In the genomic region with DNA sequence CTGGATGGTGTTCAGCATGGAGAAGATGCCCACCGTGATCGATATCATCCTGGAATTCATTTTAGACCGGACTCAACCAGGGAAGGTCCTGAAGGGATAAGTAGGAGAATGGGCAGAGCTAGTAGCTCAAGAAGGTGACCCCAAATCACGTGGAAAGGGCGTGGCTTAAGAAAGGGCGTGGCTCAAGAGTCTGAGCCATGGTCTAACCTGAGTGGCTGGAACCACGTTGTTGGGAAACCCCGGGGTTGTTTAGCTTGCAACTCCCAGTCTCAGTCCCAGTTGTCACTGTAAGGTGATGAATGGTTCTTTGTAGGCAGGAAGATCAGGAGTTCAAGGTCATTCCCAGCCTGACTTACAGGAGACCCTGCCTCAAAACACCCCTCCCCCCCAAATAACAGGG, we compare ENCODE assay signal across 29 mouse cellular contexts. TPM values are rescaled to one million over a fixed set of nuclear protein-coding genes. Genes with fewer than 3 reads are reported as not detected.
"Had no signal": no experiment of that assay in that cellular context is flagged by ENCODE, and none has a peak within 500 bp of the region (broad histone marks: within the 10 kb centered on the region; RNA-seq: fewer than 3 reads in every experiment).

No protein-coding gene starts in this region.

- H3K4me2 ChIP-seq: kidney, embryonic 15.5 days; limb, embryonic 12.5 days; limb, embryonic 15.5 days; liver, embryonic 11.5 days; liver, embryonic 15.5 days; lung, embryonic 15.5 days; midbrain, embryonic 11.5 days had no signal

- H3K36me3 ChIP-seq: kidney, embryonic 15.5 days; limb, embryonic 12.5 days; limb, embryonic 15.5 days; liver, embryonic 15.5 days; lung, embryonic 15.5 days had no signal

- H3K9me3 ChIP-seq: kidney, embryonic 15.5 days; limb, embryonic 12.5 days; limb, embryonic 15.5 days; liver, embryonic 15.5 days; lung, embryonic 15.5 days had no signal

- H3K4me1 ChIP-seq: kidney, embryonic 15.5 days; limb, embryonic 12.5 days; limb, embryonic 15.5 days; liver, embryonic 15.5 days; lung, embryonic 15.5 days had no signal

- H3K27ac ChIP-seq: kidney, embryonic 15.5 days; left cerebral cortex, adult 2 months; limb, embryonic 12.5 days; limb, embryonic 15.5 days; liver, embryonic 15.5 days; lung, embryonic 15.5 days had no signal

- H3K4me3 ChIP-seq: kidney, embryonic 15.5 days; left cerebral cortex, adult 2 months; limb, embryonic 12.5 days; limb, embryonic 15.5 days; liver, embryonic 15.5 days; lung, embryonic 15.5 days had no signal

- DNase-seq: kidney, adult 8-10 months; kidney, postnatal 10 days; kidney, postnatal 36 days; layer of hippocampus, postnatal 36 days; left cerebral cortex, postnatal 4 days; lung, adult 18-20 months; lung, postnatal 10 days; lung, postnatal 36 days; midbrain, embryonic 14.5 days; thymus, postnatal 36 days had no signal

- H3K9ac ChIP-seq: kidney, embryonic 15.5 days; limb, embryonic 12.5 days; limb, embryonic 15.5 days; liver, embryonic 15.5 days; lung, embryonic 15.5 days had no signal

- H3K27me3 ChIP-seq: kidney, embryonic 15.5 days; limb, embryonic 12.5 days; limb, embryonic 15.5 days; liver, embryonic 15.5 days; lung, embryonic 15.5 days had no signal

RNA-seq across cellular contexts. Expression of gene Gm17657, which starts 29.7 kb away (rescaled TPM):
- total RNA-seq: layer of hippocampus, adult 8-10 months; layer of hippocampus, postnatal 10 days; layer of hippocampus, postnatal 36 days; left cerebral cortex, adult 2 months; left cerebral cortex, postnatal 14 days; left cerebral cortex, postnatal 4 days; midbrain, postnatal 0 days had no signal
- polyA plus RNA-seq: kidney, embryonic 15.5 days; limb, embryonic 12.5 days; limb, embryonic 15.5 days; liver, embryonic 15.5 days; lung, embryonic 15.5 days; midbrain, embryonic 11.5 days; midbrain, embryonic 14.5 days; midbrain, postnatal 0 days; neural tube, embryonic 11.5 days; neural tube, embryonic 14.5 days; small intestine, adult 2 months; spleen, adult 2 months; stomach, embryonic 16.5 days; thymus, postnatal 0 days; urinary bladder, adult 2 months had no signal

RNA-seq across cellular contexts. Expression of gene Tmem217, which starts 32.5 kb away (rescaled TPM):
- total RNA-seq: layer of hippocampus, adult 8-10 months; layer of hippocampus, postnatal 10 days; layer of hippocampus, postnatal 36 days; left cerebral cortex, adult 2 months; left cerebral cortex, postnatal 4 days; midbrain, postnatal 0 days had no signal
- polyA plus RNA-seq: spleen, adult 2 months had no signal
